Mouse (Mus musculus) c-Kit-negative CD71-positive TER-119-positive erythroid progenitor cells, embryonic 14.5 days (primary cell): ENCODE results near the gene Skint9.
"Not testable (repeated sequence)": the region's sequence is repeated elsewhere in the genome, so short reads cannot be mapped to it uniquely, and the experiment has no call there.

Experiments used
- DNase-seq: peaks from one replicate; pipeline ENCODE4 v3.0.0-alpha.2; 2013; ENCODE audit warnings: low read depth, low spot score

The Skint9 gene

GRCm38 (mm10) chr4:112433885-112434284 lies at the start of gene Skint9:
Skint9 (minus strand) TSS chr4:112433985.
- DNase-seq, result no peak

- DNase-seq, result no peak
Observed at GRCm38 (mm10) chr4:112432685-112433084, 1.1 kb downstream of the Skint9 start.

- no peak for DNase-seq
Observed at GRCm38 (mm10) chr4:112432223-112432622, 1.6 kb downstream of the Skint9 start.

- DNase-seq, result not testable (repeated sequence)
Observed at GRCm38 (mm10) chr4:112349111-112349510, 84.7 kb downstream of the Skint9 start.
